Mouse (Mus musculus): ENCODE data around the gene Dhx57.
"Not testable (repeated sequence)": the region's sequence is repeated elsewhere in the genome, so short reads cannot be mapped to it uniquely, and the experiment has no call there.

Dhx57 gene

DNA sequence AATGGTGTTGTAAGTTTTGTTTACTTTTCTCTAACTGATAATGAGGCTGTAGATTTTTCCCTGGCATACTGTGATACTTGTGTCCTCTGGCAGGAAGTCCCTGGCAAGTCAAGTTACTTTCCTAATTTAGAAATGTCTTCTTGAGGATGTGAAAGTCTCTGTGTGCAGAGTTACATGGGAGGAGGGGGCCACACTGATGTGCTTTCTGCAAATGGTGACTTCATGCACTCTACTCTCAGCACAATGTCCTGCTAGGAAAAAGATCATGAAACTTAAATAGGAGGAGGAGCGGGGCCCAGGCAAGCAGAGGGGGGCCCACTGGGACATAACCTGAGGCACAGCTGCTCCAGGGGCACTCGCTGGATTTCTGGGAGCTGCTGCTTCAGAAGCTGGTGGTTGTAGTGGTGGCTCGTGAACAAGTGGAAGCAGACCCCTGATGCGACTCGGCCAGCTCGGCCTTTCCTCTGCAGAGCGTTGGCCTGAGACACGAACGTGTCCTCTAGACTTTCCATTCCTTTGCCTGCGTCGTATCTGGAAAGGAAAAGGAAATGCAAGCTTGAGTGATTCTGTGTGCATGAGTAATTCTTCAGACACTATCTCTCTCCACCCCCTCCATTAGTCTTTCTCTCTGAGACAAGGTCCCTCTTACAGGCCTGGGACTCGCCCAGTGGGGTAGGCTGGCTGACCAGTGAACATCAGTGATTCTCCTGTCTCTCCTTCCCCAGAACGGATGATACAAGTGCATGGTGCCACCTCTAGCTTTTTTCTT is 37.3 kb downstream of the Dhx57 start:
- peak in 1 of 2 experiments; percentile 10 for DNase-seq

GRCm38 (mm10) chr17:80243116-80243515 is 47.2 kb downstream of the Dhx57 start:
- DNase-seq, result no peak

GRCm38 (mm10) chr17:80241594-80241993 is 48.7 kb downstream of the Dhx57 start:
- no peak for DNase-seq

DNA sequence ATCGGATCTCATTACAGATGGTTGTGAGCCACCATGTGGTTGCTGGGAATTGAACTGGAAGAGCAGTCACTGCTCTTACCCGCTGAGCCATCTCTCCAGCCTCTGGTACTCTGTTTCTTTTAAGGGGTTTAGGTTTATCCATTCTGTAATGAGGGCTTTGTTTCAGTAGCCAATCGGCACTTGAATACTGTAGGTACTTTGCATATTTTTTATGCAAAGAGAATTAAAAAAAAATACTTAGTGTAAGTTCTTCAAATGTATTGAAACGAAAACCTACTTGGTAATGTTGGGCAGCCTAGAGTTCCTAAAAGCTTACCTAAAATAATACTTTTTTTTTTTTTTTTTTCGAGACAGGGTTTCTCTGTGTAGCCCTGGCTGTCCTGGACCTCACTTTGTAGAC is 52.8 kb downstream of the Dhx57 start:
- no peak for DNase-seq

- DNase-seq, result peak in 1 of 2 experiments; percentile 17
Observed at GRCm38 (mm10) chr17:80236805-80237204, 53.5 kb downstream of the Dhx57 start.

GRCm38 (mm10) chr17:80235477-80235876 is 54.8 kb downstream of the Dhx57 start:
- DNase-seq, result no peak

DNA sequence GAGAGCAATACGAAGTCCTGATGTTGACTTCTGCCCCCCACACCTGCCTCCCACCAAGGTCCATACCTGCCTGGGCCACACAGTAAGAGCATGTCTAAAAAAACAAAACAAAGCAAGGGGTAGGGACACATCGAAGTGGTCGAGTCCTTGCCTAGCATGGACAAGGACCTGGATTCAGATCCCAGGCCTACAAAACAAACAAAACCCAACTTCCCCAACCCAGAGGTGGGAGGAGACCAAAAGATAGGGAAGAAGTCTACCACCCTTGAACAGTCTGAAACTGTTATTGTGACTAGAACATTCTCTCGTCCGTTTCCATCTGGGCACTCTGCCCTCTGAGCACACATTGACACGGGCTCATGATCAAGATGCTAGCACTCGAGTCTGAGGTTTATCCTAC is 55.9 kb downstream of the Dhx57 start:
- no peak for DNase-seq

DNA sequence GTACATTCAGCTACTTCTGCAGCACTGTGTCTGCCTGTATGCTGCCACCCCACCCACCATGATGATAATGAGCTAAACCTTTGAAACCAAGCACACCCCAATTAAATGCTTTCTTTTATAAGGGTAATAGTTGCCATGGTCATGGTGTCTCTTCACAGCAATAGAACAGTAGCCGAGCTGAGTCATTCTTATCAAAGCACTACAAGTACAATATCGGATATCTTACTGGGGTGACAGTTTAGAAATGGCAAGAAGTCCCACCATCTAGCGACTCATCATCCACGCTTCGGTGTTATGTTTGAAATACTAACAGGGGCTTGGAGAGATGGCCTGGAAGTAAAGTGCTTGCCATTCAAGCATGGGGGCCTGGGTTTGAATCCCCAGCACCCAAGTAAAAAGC is 56.4 kb downstream of the Dhx57 start:
- no peak for DNase-seq

DNA sequence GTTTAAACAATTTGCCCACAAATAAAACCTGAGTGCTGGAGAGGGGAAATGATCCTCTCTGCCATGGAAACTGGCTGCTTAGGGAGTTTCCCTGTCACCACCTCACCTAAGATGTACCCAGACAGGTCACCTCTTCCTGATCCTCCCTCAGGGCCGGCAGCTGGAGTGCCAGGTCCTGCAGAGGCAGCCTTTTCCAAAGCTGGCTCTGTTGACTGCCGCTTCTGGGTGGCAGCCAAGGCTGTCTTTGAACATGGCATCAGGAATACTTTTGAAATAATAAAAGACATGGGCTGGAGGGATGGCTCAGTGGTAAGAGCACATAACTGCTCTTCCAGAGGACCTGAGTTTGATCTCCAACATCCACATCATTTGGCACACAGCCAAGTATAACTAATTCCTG is 60.9 kb downstream of the Dhx57 start:
- no peak for DNase-seq

- DNase-seq, result not testable (repeated sequence)
Observed at GRCm38 (mm10) chr17:80225142-80225541, 65.1 kb downstream of the Dhx57 start.

GRCm38 (mm10) chr17:80224326-80225116 is 65.8 kb downstream of the Dhx57 start, which contains the start of gene Gemin6:
Gene Gemin6 (plus strand): TSS chr17:80224441.
- DNase-seq, result peak; percentile 59 to 69

DNA sequence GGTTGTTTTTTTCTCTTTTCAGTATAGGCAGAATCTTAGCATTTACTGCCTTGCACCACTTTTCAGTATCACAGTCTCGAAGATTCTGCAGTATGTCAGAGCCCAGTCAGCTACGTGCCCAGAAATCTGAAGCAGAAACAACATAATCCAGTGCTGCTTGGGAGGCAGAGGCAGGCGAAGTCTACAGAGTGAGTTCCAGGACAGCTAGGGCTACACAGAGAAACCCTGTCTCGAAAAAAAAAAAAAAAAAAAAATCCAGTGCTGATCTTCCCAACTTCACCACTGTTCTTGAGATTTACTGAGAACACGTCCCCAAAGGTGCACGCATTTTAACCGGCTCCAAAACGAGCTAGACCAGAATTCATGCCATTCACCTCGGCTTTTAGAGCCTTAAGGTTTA is 66.4 kb downstream of the Dhx57 start:
- no peak for DNase-seq

DNA sequence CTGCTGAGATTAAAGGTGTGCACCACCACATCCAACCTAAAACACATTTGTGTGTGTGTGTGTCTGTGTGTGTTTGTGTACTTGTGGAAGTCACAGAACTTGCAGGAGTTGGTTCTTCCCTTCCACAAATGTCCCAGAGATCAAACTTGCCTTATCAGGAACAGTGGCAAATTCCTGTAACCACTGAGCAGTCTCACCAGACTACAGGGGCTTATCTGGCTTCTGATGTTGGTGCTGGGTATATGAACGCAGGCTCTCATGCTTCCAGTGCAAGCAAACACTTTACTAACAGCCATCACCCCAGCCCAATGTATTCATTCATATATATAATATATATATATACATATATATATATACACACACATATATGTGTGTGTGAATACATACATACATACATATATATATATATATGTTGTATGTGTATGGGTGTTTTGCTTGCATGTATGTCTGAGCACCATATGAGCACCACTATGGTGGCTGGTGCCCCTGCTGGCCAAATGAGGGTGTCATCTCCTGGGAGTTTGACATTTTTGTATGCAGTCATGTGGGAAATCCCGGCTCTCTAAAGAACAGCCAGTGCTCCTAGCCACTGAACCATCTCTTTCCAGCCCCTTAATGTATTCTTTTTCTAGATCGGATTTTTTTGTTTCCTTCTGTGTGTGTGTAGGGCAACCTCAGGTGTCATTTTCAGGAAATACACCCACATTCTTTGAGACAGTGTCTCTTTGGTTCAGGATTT is 68.2 kb downstream of the Dhx57 start:
- no peak for DNase-seq

- DNase-seq, result no peak
Observed at GRCm38 (mm10) chr17:80221202-80221601, 69.1 kb downstream of the Dhx57 start.

DNA sequence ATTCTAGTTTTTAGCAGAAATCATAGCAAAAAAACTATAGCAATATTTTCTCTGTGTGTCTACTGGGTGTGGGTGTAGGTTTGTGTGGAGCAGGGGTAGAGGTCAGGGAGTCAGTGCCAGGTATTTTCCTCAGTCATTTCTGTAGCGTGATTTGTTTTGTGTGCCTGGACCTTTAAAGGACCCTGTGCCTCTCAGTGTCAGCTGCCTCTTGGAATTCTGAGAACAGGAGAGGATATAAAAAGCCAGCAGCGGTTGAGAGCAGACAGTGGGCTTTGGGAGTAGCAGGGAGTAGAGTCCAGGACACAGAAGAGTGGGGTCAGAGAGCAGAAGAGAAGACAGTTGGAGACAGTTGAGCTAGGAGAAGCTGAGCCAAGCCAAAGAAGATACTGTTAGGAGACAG is 70.1 kb downstream of the Dhx57 start:
- DNase-seq, result no peak

- not testable (repeated sequence) for DNase-seq
Observed at GRCm38 (mm10) chr17:80213998-80214397, 76.3 kb downstream of the Dhx57 start.

DNA sequence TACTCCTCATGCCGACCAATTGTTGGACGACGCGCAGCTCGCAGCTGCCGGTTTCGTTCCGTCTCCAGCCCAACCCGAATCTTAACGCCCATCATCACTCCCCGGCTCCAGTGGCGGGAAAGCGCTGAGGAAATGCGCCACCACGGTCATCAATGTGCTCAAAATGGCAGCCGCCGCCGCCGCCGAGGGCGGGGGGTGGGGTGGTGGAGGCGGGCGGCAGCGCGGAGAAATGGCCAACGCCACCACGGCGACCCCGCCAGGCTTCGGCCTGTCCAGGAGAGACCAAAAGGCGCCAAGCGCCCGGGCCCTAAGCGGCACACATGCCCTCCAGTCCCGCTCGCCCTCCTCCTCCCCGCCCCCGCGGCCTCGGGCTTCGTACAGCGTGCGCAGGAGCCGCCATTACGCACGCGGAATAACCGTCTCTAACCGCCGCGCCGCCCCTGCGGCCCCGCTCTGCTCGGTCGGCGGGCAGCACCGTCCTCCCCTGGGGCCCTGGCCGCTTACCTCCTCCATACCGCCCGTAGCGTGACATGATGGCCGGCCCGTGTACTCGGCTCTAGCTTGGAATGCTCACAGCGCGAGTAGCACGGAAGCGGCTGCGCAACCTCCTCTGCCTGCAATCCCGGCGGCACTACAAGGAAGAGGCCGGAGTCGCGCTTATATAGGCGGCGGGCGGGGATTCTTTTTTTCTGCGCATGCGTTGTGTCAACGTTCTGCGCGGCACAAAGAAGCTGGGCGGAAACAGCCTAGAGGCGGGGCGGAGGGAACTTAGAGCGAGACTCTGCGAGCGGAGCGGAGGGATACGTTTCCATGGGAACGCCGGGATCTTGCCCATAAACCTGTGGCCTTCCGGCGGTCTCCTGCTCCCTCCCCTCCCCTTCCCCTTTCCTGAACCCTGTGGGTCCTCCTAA is 83.3 kb downstream of the Dhx57 start, which contains the start of the genes Srsf7 and Ttc39d:
Srsf7 (minus strand) TSS at position 637 of the 911 bp plus-strand sequence.
Ttc39d (plus strand) TSS at position 790 of the 911 bp plus-strand sequence.
- DNase-seq, result peak; percentile 95 to 98

DNA sequence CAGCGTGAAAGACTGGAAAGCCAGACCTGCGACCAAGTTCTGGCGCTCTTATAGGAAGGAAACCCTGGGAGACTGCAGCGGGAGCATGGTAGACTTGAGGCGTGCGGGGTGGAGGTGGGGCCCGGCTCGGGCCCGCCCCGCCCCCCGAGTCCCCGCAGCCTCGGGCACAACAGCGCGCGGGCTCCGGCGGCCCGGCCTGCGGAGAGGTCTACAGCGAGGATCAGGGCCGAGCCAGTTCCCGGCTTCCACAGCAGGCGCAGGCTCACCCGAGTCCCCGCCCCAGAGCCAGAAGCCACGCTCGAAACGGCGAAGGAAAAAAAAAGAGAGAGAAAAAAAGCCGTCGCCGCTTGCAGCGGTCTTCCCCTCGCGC is 84.0 kb downstream of the Dhx57 start:
- peak in 1 of 2 experiments; percentile 50 for DNase-seq

DNA sequence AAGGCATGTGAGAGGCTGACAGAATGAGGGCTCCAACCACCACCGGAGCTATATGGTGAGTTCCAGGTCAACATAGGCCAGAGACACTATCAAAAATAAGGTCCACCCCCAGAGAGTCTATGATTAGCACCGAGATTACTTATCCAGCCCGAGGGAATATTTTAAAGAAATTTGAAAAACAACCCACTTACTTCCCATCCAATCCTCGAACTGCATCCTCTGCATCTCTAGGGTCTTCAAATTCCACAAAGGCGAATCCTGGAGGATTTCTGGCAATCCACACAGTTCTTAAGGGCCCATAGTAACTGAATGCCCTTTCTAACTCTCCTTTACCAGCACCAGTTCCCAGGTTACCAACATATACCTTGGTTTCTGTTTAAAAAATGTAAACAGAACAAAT is 84.6 kb downstream of the Dhx57 start:
- DNase-seq, result no peak

- DNase-seq, result no peak
Observed at GRCm38 (mm10) chr17:80199160-80199778, 91.0 kb downstream of the Dhx57 start.

- DNase-seq, result no peak
Observed at GRCm38 (mm10) chr17:80193075-80193474, 97.2 kb downstream of the Dhx57 start.
